Mouse (Mus musculus) gastrocnemius, postnatal 10 days (tissue): ENCODE measurements around the gene Col9a1. TPM values are rescaled to one million over a fixed set of nuclear protein-coding genes. Genes with fewer than 3 reads are reported as not detected.

Source experiments
- DNase-seq: peaks from one replicate; pipeline ENCODE4 v3.0.0; 2021; ENCODE audit warnings: mixed read lengths
- total RNA-seq, 2 experiments: library from RNA; stranded (reverse); gene quantifications; 2 replicates each; pipeline ENCODE4 v1.2.3; 2021

Gene Col9a1
- total RNA-seq, 2 experiments from 2014 or later: 0.47 to 0.86 TPM

GRCm38 (mm10) chr1:24294979-24295942, 117.9 kb downstream of the Col9a1 start:
- no peak for DNase-seq

GRCm38 (mm10) chr1:24300700-24301099, 123.3 kb downstream of the Col9a1 start:
- no peak for DNase-seq

Other genes with a start within 250 kb of the Col9a1 start
- gene Sdhaf4, start 172.0 kb upstream of the Col9a1 start, total RNA-seq: 10 to 100 TPM; 54.7 to 59.5 TPM
- 10 to 100 TPM; 21.5 to 27.6 TPM for gene Fam135a, start 77.3 kb upstream of the Col9a1 start, total RNA-seq